ENCODE assay signal across 17 mouse cellular contexts in the genomic region with DNA sequence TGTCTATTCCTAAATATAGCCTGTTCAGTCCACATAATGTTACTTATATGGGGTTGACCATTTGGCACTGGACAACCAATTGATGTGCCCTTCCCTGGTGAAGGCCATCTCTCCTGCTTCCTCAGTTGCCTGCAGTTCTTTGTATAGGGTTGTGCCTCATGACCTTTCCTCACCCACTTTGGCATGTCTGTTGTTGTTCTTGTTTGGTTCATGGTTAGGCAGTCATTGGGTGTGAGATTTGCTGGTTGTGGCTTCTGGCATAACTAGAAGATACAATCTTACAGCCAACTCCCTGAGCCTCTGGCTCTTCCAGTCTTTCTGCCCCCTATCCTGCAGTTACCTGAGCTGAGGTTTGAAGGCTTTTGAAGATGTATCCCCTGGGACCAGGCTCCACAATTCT.
"Had no signal": no experiment of that assay in that cellular context is flagged by ENCODE, and none has a peak within 500 bp of the region (broad histone marks: within the 10 kb centered on the region; RNA-seq: fewer than 3 reads in every experiment).

No protein-coding gene starts in this region.

- H3K4me3 ChIP-seq: midbrain, embryonic 12.5 days; myocyte; neural tube, embryonic 13.5 days; neural tube, embryonic 15.5 days; stomach, embryonic 15.5 days had no signal

- H3K27ac ChIP-seq: liver, embryonic 14.5 days; midbrain, embryonic 12.5 days; neural tube, embryonic 13.5 days; neural tube, embryonic 15.5 days; stomach, embryonic 15.5 days; stomach, postnatal 0 days had no signal

- H3K4me2 ChIP-seq: lung, embryonic 14.5 days; midbrain, embryonic 12.5 days; neural tube, embryonic 13.5 days; neural tube, embryonic 15.5 days; stomach, embryonic 15.5 days had no signal

- H3K27me3 ChIP-seq: midbrain, embryonic 12.5 days; neural tube, embryonic 13.5 days; neural tube, embryonic 15.5 days; stomach, embryonic 15.5 days had no signal

- ATAC-seq: midbrain, embryonic 16.5 days had no signal

- H3K9me3 ChIP-seq: midbrain, embryonic 12.5 days; neural tube, embryonic 13.5 days; neural tube, embryonic 15.5 days; stomach, embryonic 15.5 days had no signal

- H3K9ac ChIP-seq: liver, embryonic 14.5 days; lung, embryonic 14.5 days; midbrain, embryonic 12.5 days; neural tube, embryonic 13.5 days; neural tube, embryonic 15.5 days; stomach, embryonic 15.5 days had no signal

- H3K36me3 ChIP-seq: midbrain, embryonic 12.5 days; neural tube, embryonic 13.5 days; neural tube, embryonic 15.5 days; stomach, embryonic 15.5 days had no signal

- DNase-seq: lung, adult 18-20 months; lung, embryonic 14.5 days; lung, postnatal 10 days; lung, postnatal 4 days; midbrain, embryonic 14.5 days; right cerebral cortex, postnatal 14 days; thymus, adult 2 months; thymus, postnatal 25 days; thymus, postnatal 4 days had no signal

- H3K4me1 ChIP-seq: midbrain, embryonic 12.5 days; stomach, embryonic 15.5 days had no signal
